Mouse (Mus musculus): ENCODE data around the gene Nmur1.

GRCm38 (mm10) chr1:86440887-86441723 lies 15.1 kb upstream of the Nmur1 start:
- TF ChIP-seq CTCF (IDR thresholded peaks at IDR 0.05; ENCODE audit: insufficient read depth, low read length) (no peak), POLR2A (IDR thresholded peaks at IDR 0.05; ENCODE audit: borderline replicate concordance, extremely low read depth, low read depth, low read length) (0 out of 2 replicates have a peak, but pooled peaks have one; percentile 20)
